Mouse (Mus musculus) lung, postnatal 0 days (tissue): Measurements from ENCODE around the gene Slc2a5. TPM values are rescaled to one million over a fixed set of nuclear protein-coding genes. Genes with fewer than 3 reads are reported as not detected.

Experiments used
- ATAC-seq: fragments of 200-750 bp; cut with Nextera tagmentation; 2 replicates; pipeline ENCODE4 v1.8.0; 2017; ENCODE audit warnings: moderate library complexity
- DNase-seq: peaks from one replicate; pipeline ENCODE4 v3.0.0-alpha.2; 2016; ENCODE audit warnings: low spot score
- H3K27ac ChIP-seq: fragments of 300-500 bp; sonication (generic); 2 replicates; pipeline ENCODE4 v1.5.1; 2014; ENCODE audit warnings: antibody characterized with exemption, mild to moderate bottlenecking, low read length, mixed read lengths
- H3K27me3 ChIP-seq: fragments of 300-500 bp; sonication (generic); replicated peaks from 2 replicates; pipeline ENCODE4 v1.6.1; 2014; ENCODE audit warnings: low read length, mixed read lengths; ENCODE audit not compliant: insufficient read depth
- H3K36me3 ChIP-seq: fragments of 300-500 bp; sonication (generic); 2 replicates; pipeline ENCODE4 v1.6.1; 2014; ENCODE audit warnings: low read length, mixed read lengths; ENCODE audit not compliant: insufficient read depth
- H3K4me1 ChIP-seq: fragments of 300-500 bp; sonication (generic); 2 replicates; pipeline ENCODE4 v1.6.1; 2014; ENCODE audit warnings: antibody characterized with exemption, low read depth, low read length, mixed read lengths; ENCODE audit not compliant: insufficient read depth
- H3K4me2 ChIP-seq: fragments of 300-500 bp; sonication (generic); replicated peaks from 2 replicates; pipeline ENCODE4 v1.6.1; 2014; ENCODE audit warnings: low read depth, mild to moderate bottlenecking, low read length, moderate library complexity, mixed read lengths
- H3K4me3 ChIP-seq: fragments of 300-500 bp; sonication (generic); 2 replicates; pipeline ENCODE4 v1.5.1; 2014; ENCODE audit warnings: low read depth, low read length
- H3K9ac ChIP-seq: fragments of 300-500 bp; sonication (generic); replicated peaks from 2 replicates; pipeline ENCODE4 v1.6.1; 2014; ENCODE audit warnings: low read depth, mild to moderate bottlenecking
- H3K9me3 ChIP-seq: fragments of 300-500 bp; sonication (generic); 2 replicates; pipeline ENCODE4 v1.6.1; 2016; ENCODE audit warnings: low read length, mixed read lengths
- CTCF ChIP-seq: IDR thresholded peaks from 2 replicates; pipeline ENCODE4 v1.5.1; 2016; ENCODE audit warnings: antibody characterized with exemption, mild to moderate bottlenecking
- EP300 ChIP-seq: IDR thresholded peaks from 2 replicates; pipeline ENCODE4 v1.6.1; 2016; ENCODE audit warnings: antibody characterized with exemption, mild to moderate bottlenecking, control low read depth
- WGBS: fragments of 180-500 bp; shearing (Covaris S2); extraction: QIAGEN DNeasy Blood & Tissue Kit; methylation state at CpG from one replicate; pipeline ENCODE4 v1.1.7; 2014; 5-methylcytosine and 5-hydroxymethylcytosine counted together
- polyA plus RNA-seq: library from polyadenylated mRNA; unstranded; fragments of >200 nt; fragmentation: Nextera tagmentation; extraction: Ambion mirVana; gene quantifications from 2 replicates; pipeline ENCODE4 v1.2.1, GENCODE M21; 2015

Slc2a5 gene
- polyA plus RNA-seq, 1 experiment from 2014 or later = 0.60 TPM

DNA sequence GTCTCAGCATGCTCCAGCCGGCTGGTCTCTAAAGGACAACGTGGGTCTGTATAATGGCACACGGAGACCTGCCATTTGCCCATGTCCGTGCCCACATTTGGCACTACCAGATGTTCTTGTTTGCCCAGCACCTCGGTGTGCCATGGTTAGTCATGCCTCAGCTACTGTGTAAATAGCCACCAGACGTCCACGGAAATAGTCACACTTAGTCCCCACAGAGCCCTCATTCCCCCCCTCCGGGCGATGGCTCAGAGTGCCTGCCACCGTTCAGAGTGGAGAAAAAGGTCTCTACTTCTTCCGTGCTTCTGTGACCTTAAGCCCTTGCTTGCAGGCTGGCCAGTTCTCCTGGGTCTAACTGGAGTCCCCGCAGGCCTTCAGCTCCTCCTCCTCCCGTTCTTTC is 20.0 kb downstream of the Slc2a5 start:
- Histone ChIP-seq H3K4me1 (no peaks in the 10 kb centered on the region), H3K9ac (no peak overlapping the region), H3K4me2 (no peak overlapping the region), H3K9me3 (no peaks in the 10 kb centered on the region), H3K36me3 (no peaks in the 10 kb centered on the region), H3K4me3 (no peak overlapping the region), H3K27ac (no peak overlapping the region), H3K27me3 (no peaks in the 10 kb centered on the region)
- WGBS = 50% methylated on average over 13 of the region's 13 CpGs
- TF ChIP-seq CTCF = no peak
- TF ChIP-seq EP300 = no peak
- peak; percentile 48 for DNase-seq
- 0 out of 2 replicates have a peak, but pooled peaks have one; percentile 31 for ATAC-seq

DNA sequence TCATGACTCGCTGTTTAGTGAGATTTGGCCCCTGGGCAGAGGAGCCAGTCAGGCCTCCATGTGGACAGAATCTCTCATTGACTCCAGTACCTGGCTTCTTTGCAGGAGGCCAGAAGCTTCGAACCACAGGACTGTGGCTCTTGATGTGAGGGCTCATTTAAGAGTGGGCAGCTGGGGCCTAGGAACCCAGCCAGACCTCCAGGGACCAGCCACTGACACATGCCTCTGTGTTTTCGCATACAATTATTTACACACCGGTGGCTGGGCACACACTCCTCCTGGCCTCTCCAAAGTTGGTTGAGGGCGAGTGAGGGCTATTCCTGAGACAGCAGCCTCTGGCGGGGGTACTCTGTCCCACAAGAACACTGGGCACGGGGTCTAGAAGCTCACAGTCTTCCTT is 21.3 kb downstream of the Slc2a5 start:
- H3K27me3 ChIP-seq = no peaks in the 10 kb centered on the region
- H3K27ac ChIP-seq = no peak overlapping the region
- 62% methylated on average over 7 of the region's 7 CpGs for WGBS
- no peak overlapping the region for H3K4me3 ChIP-seq
- DNase-seq (no peak), ATAC-seq (no peak)
- H3K4me2 ChIP-seq = no peak overlapping the region
- H3K9ac ChIP-seq = no peak overlapping the region
- no peaks in the 10 kb centered on the region for H3K36me3 ChIP-seq
- H3K4me1 ChIP-seq = no peaks in the 10 kb centered on the region
- no peaks in the 10 kb centered on the region for H3K9me3 ChIP-seq
- TF ChIP-seq CTCF (no peak), EP300 (no peak)

DNA sequence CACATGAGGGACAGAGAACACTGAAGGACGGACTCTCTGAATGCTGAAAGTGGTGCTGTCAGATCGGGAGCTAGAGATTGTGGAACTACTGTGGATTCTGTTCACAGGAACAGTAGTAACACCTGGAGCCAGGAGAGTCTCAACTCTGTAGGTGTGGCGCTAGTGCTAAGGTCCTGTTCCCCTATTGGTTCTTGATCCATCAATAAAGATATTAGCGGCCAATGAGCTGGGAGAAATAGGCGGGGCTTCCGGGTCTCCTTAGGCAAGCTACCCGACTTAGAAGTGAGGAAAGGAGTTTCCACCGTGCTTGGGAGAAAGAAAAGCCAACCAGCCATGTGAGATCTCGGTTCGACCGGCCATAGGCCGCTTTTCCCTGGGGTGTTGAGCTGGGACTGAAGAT is 25.2 kb downstream of the Slc2a5 start:
- no peak overlapping the region for H3K4me2 ChIP-seq
- H3K9ac ChIP-seq = no peak overlapping the region
- H3K4me1 ChIP-seq = no peaks in the 10 kb centered on the region
- ATAC-seq (peak; percentile 32; the same call in 1 of the 2 replicates), DNase-seq (peak; percentile 19)
- WGBS = 26% methylated on average over 12 of the region's 12 CpGs
- H3K27me3 ChIP-seq = no peaks in the 10 kb centered on the region
- H3K9me3 ChIP-seq = no peaks in the 10 kb centered on the region
- TF ChIP-seq EP300 = no peak
- no peak for TF ChIP-seq CTCF
- no peak overlapping the region for H3K4me3 ChIP-seq
- no peak overlapping the region for H3K27ac ChIP-seq
- H3K36me3 ChIP-seq = no peaks in the 10 kb centered on the region

- DNase-seq (no peak), ATAC-seq (no peak)
- H3K4me2 ChIP-seq = no peak overlapping the region
- H3K4me3 ChIP-seq = no peak overlapping the region
- no peaks in the 10 kb centered on the region for H3K27me3 ChIP-seq
- H3K4me1 ChIP-seq = no peaks in the 10 kb centered on the region
- H3K9me3 ChIP-seq = no peaks in the 10 kb centered on the region
- no peak overlapping the region for H3K27ac ChIP-seq
- 74% methylated on average over 4 of the region's 4 CpGs for WGBS
- H3K36me3 ChIP-seq = no peaks in the 10 kb centered on the region
- TF ChIP-seq CTCF = no peak
- TF ChIP-seq EP300 = no peak
- no peak overlapping the region for H3K9ac ChIP-seq
These were observed 27.2 kb downstream of the Slc2a5 start for GRCm38 (mm10) chr4:150146286-150146685.

DNA sequence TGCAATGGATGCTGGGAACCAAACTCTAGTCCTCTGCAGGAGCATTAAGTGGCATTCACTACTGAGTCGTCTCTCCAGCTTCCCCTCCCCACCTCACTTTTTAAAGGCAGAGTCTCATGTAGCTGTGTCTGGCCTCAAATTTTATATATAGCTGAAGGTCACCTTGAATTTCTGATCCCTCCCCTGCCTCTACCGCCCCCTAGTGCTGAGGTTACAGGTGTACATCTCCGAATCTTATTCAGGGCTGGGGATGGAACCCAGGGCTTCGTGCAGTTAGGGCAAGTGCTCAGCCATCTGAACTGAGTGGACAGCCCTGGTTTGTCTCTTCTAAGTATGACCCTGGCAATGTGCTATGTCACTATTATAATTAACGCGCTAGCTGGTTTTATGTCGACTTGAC is 32.0 kb downstream of the Slc2a5 start:
- no peak overlapping the region for H3K4me2 ChIP-seq
- H3K9me3 ChIP-seq = no peaks in the 10 kb centered on the region
- no peak for ATAC-seq
- no peaks in the 10 kb centered on the region for H3K27me3 ChIP-seq
- H3K27ac ChIP-seq = no peak overlapping the region
- no peak for DNase-seq
- no peak overlapping the region for H3K9ac ChIP-seq
- H3K36me3 ChIP-seq = no peaks in the 10 kb centered on the region
- WGBS = 73% methylated on average over 7 of the region's 7 CpGs
- TF ChIP-seq EP300 = no peak
- TF ChIP-seq CTCF = peak; percentile 10; the same call in 1 of the 2 replicates
- H3K4me1 ChIP-seq = no peaks in the 10 kb centered on the region
- no peak overlapping the region for H3K4me3 ChIP-seq

DNA sequence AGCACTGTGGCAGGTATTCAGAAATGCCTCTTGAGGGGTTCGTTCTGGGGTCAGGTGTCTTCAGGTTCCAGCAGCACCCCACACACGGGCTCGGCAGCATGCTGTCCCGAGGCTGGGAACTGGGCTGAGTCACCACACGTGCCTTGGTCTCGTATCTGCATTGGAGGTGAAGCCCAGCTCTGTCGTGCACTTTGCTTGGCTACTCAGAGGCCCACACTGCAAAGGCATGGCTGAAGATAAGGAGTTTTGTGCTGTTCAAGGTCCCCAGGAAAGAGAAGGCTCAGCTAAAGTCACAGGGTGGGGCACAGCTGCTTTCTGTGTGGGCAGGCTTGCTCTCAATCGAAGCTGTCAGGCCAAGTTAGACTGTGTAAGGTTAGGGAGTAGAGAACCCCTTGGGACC is 33.4 kb downstream of the Slc2a5 start:
- no peak overlapping the region for H3K9ac ChIP-seq
- no peaks in the 10 kb centered on the region for H3K27me3 ChIP-seq
- TF ChIP-seq EP300 = no peak
- no peak for TF ChIP-seq CTCF
- H3K9me3 ChIP-seq = no peaks in the 10 kb centered on the region
- no peaks in the 10 kb centered on the region for H3K4me1 ChIP-seq
- H3K36me3 ChIP-seq = no peaks in the 10 kb centered on the region
- WGBS = 67% methylated on average over 8 of the region's 8 CpGs
- H3K4me3 ChIP-seq = no peak overlapping the region
- ATAC-seq (no peak), DNase-seq (no peak)
- no peak overlapping the region for H3K4me2 ChIP-seq
- no peak overlapping the region for H3K27ac ChIP-seq

DNA sequence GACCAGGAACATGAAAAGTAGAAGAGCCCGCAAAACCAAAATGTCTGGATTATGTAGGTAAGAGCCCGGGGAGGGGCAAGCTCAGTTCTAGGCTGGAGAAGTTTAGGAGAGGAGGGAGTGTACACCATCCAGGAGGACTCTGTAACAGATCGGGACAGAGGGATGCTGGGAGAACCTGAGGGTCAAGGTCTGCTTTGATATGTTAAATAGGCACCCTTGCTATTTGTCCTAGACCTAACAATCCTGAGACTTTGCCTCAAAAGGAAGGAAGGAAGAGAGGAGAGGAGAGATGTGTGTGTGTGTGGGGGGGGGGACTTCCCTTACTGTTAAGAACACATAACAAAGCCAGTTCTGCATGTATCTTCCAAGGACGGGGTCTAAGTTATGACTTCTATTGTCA is 36.2 kb downstream of the Slc2a5 start:
- H3K4me3 ChIP-seq = no peak overlapping the region
- H3K9ac ChIP-seq = no peak overlapping the region
- TF ChIP-seq EP300 = no peak
- TF ChIP-seq CTCF = no peak
- no peaks in the 10 kb centered on the region for H3K9me3 ChIP-seq
- no peak for ATAC-seq
- H3K4me1 ChIP-seq = no peaks in the 10 kb centered on the region
- no peaks in the 10 kb centered on the region for H3K36me3 ChIP-seq
- H3K27me3 ChIP-seq = no peaks in the 10 kb centered on the region
- H3K4me2 ChIP-seq = no peak overlapping the region
- H3K27ac ChIP-seq = no peak overlapping the region
- WGBS = 88% methylated on average over 4 of the region's 4 CpGs
- DNase-seq = no peak
